Mouse (Mus musculus): ENCODE measurements around the gene Chst5. TPM values are rescaled to one million over a fixed set of nuclear protein-coding genes. Genes with fewer than 3 reads are reported as not detected.

The Chst5 gene
- total RNA-seq, 2 experiments from 2014 or later, result 0.67 to 0.86 TPM

DNA sequence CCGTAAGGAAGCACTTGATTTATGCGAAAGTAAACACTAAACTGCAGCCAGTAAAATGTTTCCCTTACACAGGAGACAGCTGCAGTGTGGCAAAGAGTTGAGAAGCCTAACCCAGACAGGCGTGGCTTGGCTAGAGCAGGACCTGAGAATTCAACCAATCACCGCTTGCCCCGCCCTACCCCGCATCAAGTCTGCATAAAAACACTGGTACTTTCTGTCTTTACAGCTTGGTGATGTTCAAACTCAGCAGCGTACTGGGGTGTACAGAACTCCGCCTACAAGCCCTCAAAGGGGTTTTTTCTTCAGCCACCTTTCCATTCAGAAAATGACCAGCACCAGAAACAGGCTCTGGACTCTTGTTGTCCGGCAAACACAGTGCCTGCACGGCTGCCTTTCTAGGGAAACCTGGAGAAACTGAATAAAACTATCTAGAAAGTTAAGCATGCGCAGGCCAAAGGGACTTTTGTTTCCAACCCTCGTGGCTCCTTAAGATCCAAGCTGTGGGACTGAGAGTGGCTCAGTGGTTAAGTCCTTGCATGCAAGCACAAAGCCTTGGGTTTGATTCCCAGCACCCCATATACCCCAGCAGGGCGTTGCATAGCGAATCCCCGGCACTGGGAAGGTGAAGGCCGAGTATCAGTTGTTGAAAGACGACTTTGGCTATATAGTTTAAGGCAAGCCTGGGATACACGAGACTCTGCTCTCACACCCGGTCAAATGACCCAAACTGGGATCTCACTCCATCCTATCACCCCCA is 22.5 kb upstream of the Chst5 start:
- intact Hi-C loops (cut with DNase I), result no loop called here
- DNase-seq (ENCODE audit: extremely low spot score in 1 of 2, low spot score in 2 of 2), result no peak

GRCm38 (mm10) chr8:111931721-111932120 is 21.5 kb upstream of the Chst5 start:
- intact Hi-C loops (cut with DNase I), result no loop called here
- no peak for DNase-seq (ENCODE audit: extremely low spot score in 1 of 2, low spot score in 2 of 2)

GRCm38 (mm10) chr8:111929648-111930344 is 19.5 kb upstream of the Chst5 start:
- intact Hi-C loops (cut with DNase I), result no loop called here
- no peak for DNase-seq (ENCODE audit: extremely low spot score in 1 of 2, low spot score in 2 of 2)

GRCm38 (mm10) chr8:111924976-111925375 is 14.7 kb upstream of the Chst5 start:
- intact Hi-C loops (cut with DNase I), result no loop called here
- DNase-seq (ENCODE audit: extremely low spot score in 1 of 2, low spot score in 2 of 2), result no peak

DNA sequence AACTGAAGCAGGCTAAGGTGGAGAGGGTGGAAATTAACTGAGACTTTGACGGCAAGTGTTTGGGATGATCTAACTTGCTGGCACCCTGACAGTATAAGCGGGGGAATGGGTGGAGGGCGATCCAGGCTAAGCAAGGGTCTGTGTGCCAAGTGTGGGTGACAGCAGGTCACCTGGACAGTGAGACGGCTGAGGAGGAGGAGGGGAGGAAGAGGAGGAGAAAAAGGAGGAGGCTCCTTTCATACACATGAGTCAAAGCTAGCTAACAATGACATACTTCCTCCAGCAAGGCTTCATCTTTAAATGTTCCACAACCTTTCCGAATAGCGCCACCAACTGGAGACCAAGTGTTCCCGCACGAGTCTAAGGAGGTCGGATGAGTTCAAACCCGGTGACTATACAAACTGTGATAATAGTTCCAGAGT is 13.1 kb upstream of the Chst5 start:
- intact Hi-C loops (cut with DNase I), result no loop called here

GRCm38 (mm10) chr8:111920971-111921370 is 10.7 kb upstream of the Chst5 start:
- intact Hi-C loops (cut with DNase I), result no loop called here

More for the DNA sequence above, 13.1 kb upstream of the Chst5 start:
- peak in 1 of 2 experiments; percentile 57 for DNase-seq (ENCODE audit: extremely low spot score in 1 of 2, low spot score in 2 of 2)

DNA sequence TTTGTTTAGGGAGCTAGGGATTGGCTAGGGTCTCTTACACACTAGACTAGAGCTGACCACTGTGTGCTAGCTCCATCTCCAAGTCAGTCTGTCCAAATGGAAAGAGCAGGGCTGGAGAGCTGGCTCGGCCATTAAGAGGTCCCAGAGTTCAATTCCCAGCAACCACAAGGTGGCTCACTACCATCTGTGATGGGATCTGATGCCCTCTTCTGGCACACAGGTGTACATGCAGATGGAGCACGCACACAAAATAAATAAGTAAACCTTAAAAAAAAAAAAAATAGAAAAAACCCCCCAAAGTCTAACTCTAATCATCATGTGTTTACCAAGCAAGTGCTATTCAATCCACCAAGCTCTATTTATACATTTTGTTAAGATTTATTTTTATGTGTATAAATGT is 9.4 kb upstream of the Chst5 start:
- DNase-seq (ENCODE audit: extremely low spot score in 1 of 2, low spot score in 2 of 2), result no peak
- intact Hi-C loops (cut with DNase I), result no loop called here

More at GRCm38 (mm10) chr8:111920971-111921370, 10.7 kb upstream of the Chst5 start:
- DNase-seq (ENCODE audit: extremely low spot score in 1 of 2, low spot score in 2 of 2), result no peak

- peak; percentile 55 to 79 for DNase-seq (ENCODE audit: extremely low spot score in 1 of 2, low spot score in 2 of 2)
- intact Hi-C loops (cut with DNase I), result no loop called here
Observed at GRCm38 (mm10) chr8:111912860-111913432, 2.7 kb upstream of the Chst5 start.

GRCm38 (mm10) chr8:111911572-111911971 is 1.3 kb upstream of the Chst5 start:
- intact Hi-C loops (cut with DNase I), result no loop called here
- DNase-seq (ENCODE audit: extremely low spot score in 1 of 2, low spot score in 2 of 2), result no peak

GRCm38 (mm10) chr8:111905500-111906121 is 4.6 kb downstream of the Chst5 start:
- DNase-seq (ENCODE audit: extremely low spot score in 1 of 2, low spot score in 2 of 2), result no peak
- intact Hi-C loops (cut with DNase I), result no loop called here

- intact Hi-C loops (cut with DNase I), result no loop called here
- DNase-seq (ENCODE audit: extremely low spot score in 1 of 2, low spot score in 2 of 2), result no peak
Observed at GRCm38 (mm10) chr8:111902080-111902479, 8.2 kb downstream of the Chst5 start.

GRCm38 (mm10) chr8:111898586-111898985 is 11.7 kb downstream of the Chst5 start:
- intact Hi-C loops (cut with DNase I), result no loop called here

GRCm38 (mm10) chr8:111894955-111895354 is 15.3 kb downstream of the Chst5 start:
- intact Hi-C loops (cut with DNase I), result no loop called here
- no peak for DNase-seq (ENCODE audit: extremely low spot score in 1 of 2, low spot score in 2 of 2)

More at GRCm38 (mm10) chr8:111898586-111898985, 11.7 kb downstream of the Chst5 start:
- DNase-seq (ENCODE audit: extremely low spot score in 1 of 2, low spot score in 2 of 2), result no peak

DNA sequence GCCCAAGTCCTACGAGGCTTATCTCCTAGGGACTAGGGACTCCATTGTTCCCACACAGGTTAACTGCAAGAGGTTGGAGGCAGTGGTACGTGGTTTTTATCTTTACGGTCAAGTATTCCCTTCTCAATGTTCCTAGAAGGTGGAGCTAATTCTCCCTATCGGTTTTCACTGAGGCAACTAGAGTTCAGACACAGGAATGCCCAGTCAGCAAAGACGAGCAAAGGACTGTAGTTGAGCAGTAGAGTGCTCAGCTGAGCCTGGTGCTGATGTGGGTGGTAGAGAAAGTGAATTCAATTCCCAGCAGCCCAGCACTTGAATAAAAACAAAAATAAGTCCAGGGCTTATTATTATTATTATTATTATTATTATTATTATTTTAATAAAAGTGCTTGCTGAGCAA is 17.6 kb downstream of the Chst5 start:
- intact Hi-C loops (cut with DNase I), result no loop called here
- DNase-seq (ENCODE audit: extremely low spot score in 1 of 2, low spot score in 2 of 2), result no peak

DNA sequence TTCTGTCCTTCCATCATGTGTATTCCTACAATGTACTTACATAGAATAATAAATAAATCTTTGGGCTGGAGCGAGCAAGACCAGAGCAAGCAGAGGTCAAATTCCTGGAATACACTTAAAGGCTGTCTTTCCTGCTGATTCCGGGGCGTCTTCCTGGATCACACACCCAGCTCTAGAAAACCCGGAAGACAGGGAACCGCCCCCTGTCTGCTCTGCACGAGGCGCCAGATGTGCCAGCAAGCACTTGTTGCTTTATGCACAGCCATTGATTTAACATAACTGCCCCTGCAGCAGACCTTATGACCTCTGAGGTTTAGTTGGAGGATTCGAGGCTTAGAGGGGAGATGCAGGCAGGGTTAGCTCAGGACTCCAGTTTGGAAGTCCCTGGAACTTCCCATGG is 18.3 kb downstream of the Chst5 start:
- intact Hi-C loops (cut with DNase I), result no loop called here
- no peak for DNase-seq (ENCODE audit: extremely low spot score in 1 of 2, low spot score in 2 of 2)

GRCm38 (mm10) chr8:111890911-111891303 is 19.3 kb downstream of the Chst5 start:
- intact Hi-C loops (cut with DNase I), result no loop called here
- DNase-seq (ENCODE audit: extremely low spot score in 1 of 2, low spot score in 2 of 2), result no peak

- DNase-seq (ENCODE audit: extremely low spot score in 1 of 2, low spot score in 2 of 2), result peak in 1 of 2 experiments; percentile 40
- intact Hi-C loops (cut with DNase I), result loop anchor here (10.0 kb wide), 1 partner anchor 95 kb away; no protein-coding TSS in a partner anchor
Observed at GRCm38 (mm10) chr8:111889931-111890910, 20.0 kb downstream of the Chst5 start.

DNA sequence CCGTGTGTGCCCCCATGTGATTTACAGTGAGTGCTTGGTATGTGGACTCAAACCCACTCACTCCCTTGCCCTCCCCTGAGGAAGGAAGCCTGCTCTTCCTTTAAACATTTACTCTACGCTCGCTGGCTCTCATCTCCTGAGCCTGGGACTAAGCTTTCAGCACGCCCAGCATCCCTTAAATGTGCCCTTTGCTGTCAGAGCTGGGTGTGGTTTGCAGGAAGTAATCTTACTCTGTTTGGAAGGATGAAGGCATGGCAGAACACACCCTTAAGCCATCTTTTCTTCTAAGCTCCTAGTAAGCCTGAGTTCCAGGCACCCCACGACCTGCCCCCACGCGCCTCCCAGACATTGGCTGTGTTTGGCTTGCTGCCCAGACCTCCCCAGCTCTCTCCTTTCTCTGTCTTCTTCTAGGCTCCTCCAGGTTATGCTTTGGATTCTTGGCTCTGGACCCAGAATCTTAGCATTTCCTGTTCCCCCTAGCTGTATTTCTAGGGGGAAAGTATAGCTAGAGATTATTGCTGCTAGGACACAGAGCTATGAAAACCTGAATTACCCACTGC is 22.1 kb downstream of the Chst5 start:
- DNase-seq (ENCODE audit: extremely low spot score in 1 of 2, low spot score in 2 of 2), result peak in 1 of 2 experiments; percentile 58
- intact Hi-C loops (cut with DNase I), result loop anchor here (10.0 kb wide), 1 partner anchor 97 kb away; no protein-coding TSS in a partner anchor

Data from left cerebral cortex, postnatal 10 days (tissue).